Mouse (Mus musculus) embryonic facial prominence, embryonic 10.5 days (tissue): ENCODE data around the gene Rac3. TPM values are rescaled to one million over a fixed set of nuclear protein-coding genes. Genes with fewer than 3 reads are reported as not detected.

Experiments used
- DNase-seq: peaks from one replicate; pipeline ENCODE4 v3.0.0-alpha.2; 2017; ENCODE audit warnings: low spot score
- H3K27ac ChIP-seq: fragments of 300-500 bp; sonication (generic); replicated peaks from 2 replicates; pipeline ENCODE4 v1.5.1; 2016; ENCODE audit warnings: mild to moderate bottlenecking
- H3K27me3 ChIP-seq: fragments of 300-500 bp; sonication (generic); replicated peaks from 2 replicates; pipeline ENCODE4 v1.6.1; 2016; ENCODE audit warnings: low read depth, mild to moderate bottlenecking; ENCODE audit not compliant: poor library complexity, severe bottlenecking
- H3K36me3 ChIP-seq: fragments of 300-500 bp; sonication (generic); replicated peaks from 2 replicates; pipeline ENCODE4 v1.6.1; 2016; ENCODE audit warnings: mild to moderate bottlenecking, moderate library complexity
- H3K4me1 ChIP-seq: fragments of 300-500 bp; sonication (generic); 2 replicates; pipeline ENCODE4 v1.6.1; 2016
- H3K4me3 ChIP-seq: fragments of 300-500 bp; sonication (generic); 2 replicates; pipeline ENCODE4 v1.5.1; 2016; ENCODE audit warnings: mild to moderate bottlenecking, moderate library complexity
- H3K9me3 ChIP-seq: fragments of 300-500 bp; sonication (generic); 2 replicates; pipeline ENCODE4 v1.6.1; 2016; ENCODE audit warnings: mild to moderate bottlenecking
- WGBS: fragments of 180-500 bp; shearing (Covaris S2); methylation state at CpG from one replicate; pipeline ENCODE4 v1.1.7; 2016; 5-methylcytosine and 5-hydroxymethylcytosine counted together
- polyA plus RNA-seq: library from polyadenylated mRNA; unstranded; fragments of >200 nt; fragmentation: Nextera tagmentation; extraction: Ambion mirVana; gene quantifications from 2 replicates; pipeline ENCODE4 v1.2.1, GENCODE M21; 2016

Gene Rac3
- polyA plus RNA-seq, 1 experiment from 2014 or later, result 31.2 TPM

DNA sequence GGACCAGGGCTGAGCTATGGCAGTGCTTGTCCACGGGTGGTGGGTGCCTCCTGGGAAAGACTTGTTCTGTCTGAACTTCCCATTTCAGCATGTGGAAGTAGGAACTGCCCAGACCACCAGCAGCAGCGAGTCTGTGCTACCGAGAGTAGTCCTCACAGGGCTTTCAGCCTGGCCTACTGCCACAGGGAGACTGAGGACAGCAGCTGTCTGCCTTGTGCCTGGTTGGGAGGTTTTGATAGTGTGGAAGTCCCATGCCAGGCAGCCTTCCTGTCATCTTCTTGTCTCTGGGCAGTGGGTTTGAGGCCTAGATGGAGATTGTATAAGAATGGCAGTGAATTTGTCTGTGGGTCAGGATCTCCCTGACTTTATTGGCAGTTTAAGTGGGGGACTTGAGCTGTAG lies 31.9 kb upstream of the Rac3 start:
- DNase-seq, result no peak
- H3K4me3 ChIP-seq, result no peak overlapping the region
- no peaks in the 10 kb centered on the region for H3K27me3 ChIP-seq
- WGBS, result 88% methylated on average over 3 of the region's 3 CpGs
- H3K4me1 ChIP-seq, result peaks cover 5% of the 10 kb centered on the region
- H3K36me3 ChIP-seq, result peaks cover 95% of the 10 kb centered on the region
- H3K27ac ChIP-seq, result no peak overlapping the region
- no peaks in the 10 kb centered on the region for H3K9me3 ChIP-seq

DNA sequence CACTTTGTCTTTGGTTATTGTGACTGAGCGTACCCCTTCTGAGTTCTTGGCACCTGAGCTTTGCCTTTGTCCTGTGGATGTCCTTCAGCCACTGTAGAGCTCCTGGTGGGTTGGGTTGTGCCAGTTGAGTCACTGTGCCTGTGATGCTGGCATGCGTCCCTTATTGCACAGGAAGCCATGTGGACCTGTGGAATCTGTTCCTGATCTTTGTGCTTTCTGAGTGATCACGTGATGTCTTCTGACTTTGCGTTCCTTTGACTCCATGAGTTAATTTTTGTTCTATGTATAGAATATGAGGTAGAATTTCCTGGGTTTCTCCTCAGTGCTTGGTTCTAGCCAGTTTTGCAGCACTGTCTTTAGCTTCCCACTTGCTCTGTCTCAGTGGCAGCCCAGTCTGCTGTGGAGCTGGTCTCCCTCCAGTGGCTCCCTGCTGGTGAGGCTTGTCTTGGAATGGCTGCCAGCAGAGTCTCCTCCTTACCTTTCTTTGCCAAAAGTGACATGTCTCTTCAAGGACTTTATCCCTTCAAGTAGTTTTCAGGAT lies 28.7 kb upstream of the Rac3 start:
- H3K27me3 ChIP-seq, result no peaks in the 10 kb centered on the region
- H3K4me1 ChIP-seq, result peaks cover 24% of the 10 kb centered on the region
- H3K36me3 ChIP-seq, result peaks cover 95% of the 10 kb centered on the region
- DNase-seq, result no peak
- peaks cover 3% of the 10 kb centered on the region; the same call in 1 of the 2 replicates for H3K9me3 ChIP-seq
- H3K4me3 ChIP-seq, result no peak overlapping the region
- WGBS, result 94% methylated on average over 4 of the region's 4 CpGs
- H3K27ac ChIP-seq, result no peak overlapping the region

DNA sequence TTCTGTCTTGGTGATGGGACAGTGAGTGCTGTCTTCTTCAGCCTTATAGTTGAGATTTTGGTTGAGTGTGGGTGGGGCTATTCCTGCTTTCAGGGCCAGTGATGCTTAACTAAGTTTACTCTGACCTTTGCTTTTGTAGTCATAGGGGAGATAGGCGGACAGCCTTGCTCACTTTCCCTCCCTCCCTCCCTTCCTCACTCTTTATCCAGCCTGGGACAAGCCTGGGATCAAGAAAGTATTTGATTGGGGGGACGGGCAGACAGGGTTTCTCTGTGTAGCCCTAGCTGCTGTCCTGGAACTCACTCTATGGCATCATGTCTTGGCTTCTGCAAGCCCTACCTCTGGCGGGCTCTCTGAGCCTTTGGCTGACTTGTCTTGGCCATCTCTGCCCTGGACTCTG lies 27.8 kb upstream of the Rac3 start:
- H3K27ac ChIP-seq, result no peak overlapping the region
- no peak overlapping the region for H3K4me3 ChIP-seq
- 76% methylated on average over 3 of the region's 3 CpGs for WGBS
- H3K4me1 ChIP-seq, result peaks cover 33% of the 10 kb centered on the region
- no peaks in the 10 kb centered on the region for H3K27me3 ChIP-seq
- DNase-seq, result no peak
- H3K9me3 ChIP-seq, result peaks cover 3% of the 10 kb centered on the region; the same call in 1 of the 2 replicates
- peaks cover 92% of the 10 kb centered on the region for H3K36me3 ChIP-seq

DNA sequence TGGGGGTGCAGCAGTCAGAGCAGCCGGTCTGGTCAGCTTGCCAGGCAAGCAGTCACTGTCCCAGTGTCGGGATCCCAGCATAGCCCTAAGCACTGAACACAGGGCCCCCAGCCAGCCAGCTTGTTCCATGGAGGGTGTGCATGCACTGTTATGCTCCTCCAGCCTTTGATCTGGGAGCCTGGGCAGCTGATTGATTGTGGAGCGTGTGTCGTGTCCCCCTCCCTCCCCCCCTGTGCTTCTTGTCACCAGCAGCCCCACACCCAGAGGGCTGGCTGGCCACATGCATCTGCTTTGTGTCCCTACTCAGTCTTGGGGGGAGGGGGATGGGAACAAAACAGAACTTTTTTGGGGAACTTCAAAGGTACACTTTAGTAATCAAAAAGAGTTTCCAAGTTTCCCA lies 26.1 kb upstream of the Rac3 start:
- peak; percentile 64 for DNase-seq
- Histone ChIP-seq H3K4me1 (peaks cover 50% of the 10 kb centered on the region), H3K27me3 (no peaks in the 10 kb centered on the region), H3K9me3 (peaks cover 3% of the 10 kb centered on the region; the same call in 1 of the 2 replicates), H3K4me3 (0 out of 2 replicates have a peak overlapping the region, but pooled peaks have one; percentile 6), H3K27ac (peak overlapping the region; percentile 76), H3K36me3 (peaks cover 93% of the 10 kb centered on the region)
- 38% methylated on average over 4 of the region's 4 CpGs for WGBS

DNA sequence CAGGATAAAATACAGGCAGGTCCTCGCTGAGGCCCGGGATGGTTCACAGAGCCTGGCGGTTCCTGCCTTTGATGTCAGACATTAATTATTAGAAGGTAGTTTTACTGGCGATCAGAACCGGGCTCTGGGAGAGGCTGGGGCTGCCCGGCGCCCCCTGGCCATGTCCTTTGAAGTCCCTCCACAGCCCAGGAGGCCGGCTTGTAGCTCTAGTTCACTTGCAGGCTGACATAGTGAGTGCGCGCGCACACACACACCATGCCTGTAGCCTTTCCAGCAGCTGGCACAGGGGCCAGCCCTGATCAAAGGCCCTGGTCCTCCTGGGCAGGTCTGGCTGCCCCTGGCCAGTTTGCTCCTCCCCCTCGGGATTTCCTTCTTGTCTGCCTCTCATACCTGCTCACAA lies 25.6 kb upstream of the Rac3 start:
- H3K36me3 ChIP-seq, result peaks cover 93% of the 10 kb centered on the region
- peak; percentile 71 for DNase-seq
- 55% methylated on average over 12 of the region's 12 CpGs for WGBS
- H3K9me3 ChIP-seq, result peaks cover 3% of the 10 kb centered on the region; the same call in 1 of the 2 replicates
- peaks cover 54% of the 10 kb centered on the region for H3K4me1 ChIP-seq
- H3K27me3 ChIP-seq, result no peaks in the 10 kb centered on the region
- 0 out of 2 replicates have a peak overlapping the region, but pooled peaks have one; percentile 6 for H3K4me3 ChIP-seq
- peak overlapping the region; percentile 76 for H3K27ac ChIP-seq

DNA sequence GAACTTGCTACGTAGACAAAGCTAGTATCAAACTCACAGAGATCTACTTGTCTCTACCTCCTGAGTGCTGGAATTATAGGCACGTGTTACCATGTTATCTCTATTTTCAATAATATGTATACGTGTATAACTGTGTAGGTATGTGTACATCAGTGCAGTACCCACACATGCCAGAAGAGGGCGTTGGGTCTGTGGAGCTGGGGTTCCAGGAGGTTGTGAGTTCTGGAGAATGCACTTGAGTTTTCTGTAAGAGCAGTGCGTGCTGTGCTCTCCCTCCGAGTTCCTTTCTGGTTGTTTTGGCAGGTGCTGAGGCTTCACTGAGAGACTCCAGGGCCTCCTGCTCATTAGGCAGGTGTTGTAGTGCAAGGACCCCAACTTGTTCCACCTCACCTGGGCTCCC lies 24.7 kb upstream of the Rac3 start:
- Histone ChIP-seq H3K4me3 (no peak overlapping the region), H3K9me3 (peaks cover 3% of the 10 kb centered on the region; the same call in 1 of the 2 replicates), H3K27me3 (no peaks in the 10 kb centered on the region), H3K27ac (no peak overlapping the region), H3K36me3 (peaks cover 94% of the 10 kb centered on the region), H3K4me1 (peaks cover 54% of the 10 kb centered on the region)
- 92% methylated on average over 6 of the region's 6 CpGs for WGBS
- no peak for DNase-seq

DNA sequence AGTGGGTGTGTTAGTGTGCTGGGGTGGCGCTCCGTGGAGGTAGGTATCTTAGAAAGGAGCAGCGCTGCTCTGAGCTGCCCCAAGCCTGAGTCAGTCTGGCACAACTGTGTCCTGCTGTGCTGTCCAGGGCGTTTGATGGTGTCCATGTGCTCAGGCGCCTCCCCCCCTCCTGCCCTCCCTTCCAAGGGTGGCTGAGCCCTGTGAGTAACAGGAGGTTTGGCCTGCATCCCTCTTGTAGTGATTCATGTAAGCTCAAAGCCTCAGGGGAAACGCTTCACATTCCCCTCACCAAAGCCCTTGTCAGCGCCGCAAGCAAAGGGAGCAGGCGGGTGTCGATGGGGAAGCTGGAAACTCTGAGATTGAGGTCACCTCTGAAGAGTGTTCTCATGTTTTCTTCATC lies 23.5 kb upstream of the Rac3 start:
- Histone ChIP-seq H3K27ac (peak overlapping the region; percentile 40; the same call in 1 of the 2 replicates), H3K4me1 (peaks cover 54% of the 10 kb centered on the region), H3K36me3 (peaks cover 95% of the 10 kb centered on the region), H3K27me3 (no peaks in the 10 kb centered on the region), H3K9me3 (peaks cover 3% of the 10 kb centered on the region; the same call in 1 of the 2 replicates), H3K4me3 (no peak overlapping the region)
- DNase-seq, result no peak
- 64% methylated on average over 10 of the region's 10 CpGs for WGBS

DNA sequence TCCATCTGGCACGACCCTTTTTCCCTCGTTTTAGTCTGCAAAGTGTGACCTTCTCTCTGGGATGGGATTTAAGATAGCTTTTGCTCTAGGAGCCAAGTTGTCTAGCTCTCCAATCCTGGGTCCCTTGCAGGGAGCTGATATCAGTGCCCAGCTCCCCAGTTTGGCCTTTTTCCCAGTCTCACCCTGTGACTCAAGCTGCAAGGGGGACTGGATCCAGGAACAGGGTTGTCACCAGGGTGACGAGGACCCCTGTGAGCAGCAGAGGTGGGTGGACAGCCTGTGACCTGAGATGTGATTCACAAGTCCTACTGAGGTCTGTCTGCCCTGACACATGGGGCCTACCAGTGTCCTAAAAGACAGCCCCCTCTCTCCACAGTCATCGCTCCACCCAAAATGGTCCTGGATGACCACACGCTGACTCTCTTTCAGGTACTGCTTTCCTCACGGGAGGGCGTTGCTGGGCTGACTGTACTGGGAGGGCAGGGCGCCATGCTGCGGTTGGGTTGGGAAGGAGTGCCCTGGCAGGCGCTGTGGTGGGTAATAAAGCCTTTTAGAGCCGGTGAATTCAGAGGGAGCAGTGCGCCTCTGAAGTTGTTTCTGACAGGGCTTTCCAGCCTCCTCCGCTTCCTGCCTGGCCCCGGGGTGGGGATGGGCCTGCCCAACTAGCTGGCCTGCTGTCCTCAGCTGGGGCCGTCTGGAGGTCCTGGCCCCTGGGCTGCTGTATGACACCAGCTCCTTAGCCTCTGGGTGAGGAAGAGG lies 17.4 kb upstream of the Rac3 start:
- peak overlapping the region; percentile 87 for H3K27ac ChIP-seq
- no peaks in the 10 kb centered on the region for H3K9me3 ChIP-seq
- 33% methylated on average over 15 of the region's 15 CpGs for WGBS
- H3K4me3 ChIP-seq, result peak overlapping the region; percentile 34
- 0 out of 2 replicates have a peak, but pooled peaks cover 4% of the 10 kb centered on the region for H3K27me3 ChIP-seq
- peak; percentile 55 for DNase-seq
- H3K36me3 ChIP-seq, result peaks cover 60% of the 10 kb centered on the region
- peaks cover 75% of the 10 kb centered on the region for H3K4me1 ChIP-seq

DNA sequence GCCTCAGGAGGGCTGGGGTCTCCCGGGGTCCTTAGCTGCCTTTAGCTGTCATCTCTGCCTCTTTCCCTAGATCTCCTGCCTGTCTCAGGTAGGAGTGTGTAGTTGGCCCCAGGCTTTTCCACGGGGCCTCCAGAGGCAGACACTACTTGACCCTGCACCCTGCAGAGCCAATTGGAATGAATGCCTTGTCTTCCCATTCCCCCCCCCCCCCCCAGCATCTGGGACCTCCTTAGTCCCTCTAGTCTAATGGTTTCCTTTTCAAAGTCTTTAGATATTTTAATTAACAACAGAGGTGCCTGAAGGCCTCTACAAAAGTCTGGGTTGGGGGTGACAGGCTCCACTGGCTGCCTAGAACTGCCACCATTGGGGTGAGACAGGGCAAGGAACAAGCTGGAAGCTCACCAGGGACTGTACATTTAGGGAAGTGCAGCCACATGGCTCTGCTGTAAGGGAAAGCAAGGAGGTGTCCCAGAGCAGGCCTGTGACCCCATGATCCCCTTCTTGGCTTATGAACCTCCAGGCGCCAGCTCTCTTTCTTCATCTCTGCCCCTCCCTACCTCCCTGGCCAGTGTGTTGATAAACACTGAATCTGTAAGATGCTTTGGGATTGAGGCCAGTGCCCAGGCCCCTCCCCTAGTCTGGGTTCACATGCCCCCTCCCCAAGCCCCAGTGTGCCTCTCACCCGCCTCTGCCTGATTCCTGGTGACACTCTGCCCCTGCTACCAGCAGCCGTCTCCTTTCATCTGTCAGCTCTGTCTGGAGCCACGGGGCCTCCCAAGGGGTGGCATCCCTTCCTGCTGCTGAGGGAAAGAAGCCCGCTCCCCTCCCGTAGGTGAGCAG lies 16.6 kb upstream of the Rac3 start:
- Histone ChIP-seq H3K9me3 (no peaks in the 10 kb centered on the region), H3K36me3 (peaks cover 60% of the 10 kb centered on the region), H3K4me1 (peaks cover 75% of the 10 kb centered on the region), H3K4me3 (peak overlapping the region; percentile 34), H3K27ac (peak overlapping the region; percentile 87), H3K27me3 (0 out of 2 replicates have a peak, but pooled peaks cover 4% of the 10 kb centered on the region)
- peak; percentile 80 for DNase-seq
- WGBS, result 14% methylated on average over 8 of the region's 8 CpGs

DNA sequence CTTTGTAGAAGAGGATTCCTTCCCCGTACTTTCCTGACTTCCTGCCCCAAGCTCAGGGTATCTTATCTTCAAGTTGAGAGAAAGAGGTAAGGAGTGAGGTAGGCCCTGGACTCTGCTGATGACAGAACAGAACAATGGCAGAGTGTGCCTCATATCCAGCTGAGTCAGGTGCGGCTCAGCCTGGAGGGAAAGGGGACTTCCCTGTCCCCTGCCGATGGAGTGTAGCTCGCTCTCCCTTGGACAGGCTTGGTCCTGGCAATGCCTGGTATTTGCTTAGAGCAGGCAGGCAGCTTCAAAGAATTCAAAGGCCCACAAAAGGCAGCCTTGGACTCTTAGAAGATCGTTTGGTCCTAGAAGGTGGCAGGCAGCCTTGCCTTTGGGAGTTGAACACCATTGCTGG lies 15.2 kb upstream of the Rac3 start:
- no peak for DNase-seq
- H3K27ac ChIP-seq, result peak overlapping the region; percentile 87
- peaks cover 60% of the 10 kb centered on the region for H3K36me3 ChIP-seq
- H3K4me1 ChIP-seq, result peaks cover 68% of the 10 kb centered on the region
- 0 out of 2 replicates have a peak overlapping the region, but pooled peaks have one; percentile 34 for H3K4me3 ChIP-seq
- no peaks in the 10 kb centered on the region for H3K9me3 ChIP-seq
- H3K27me3 ChIP-seq, result 0 out of 2 replicates have a peak, but pooled peaks cover 4% of the 10 kb centered on the region
- WGBS, result 61% methylated on average over 5 of the region's 5 CpGs

DNA sequence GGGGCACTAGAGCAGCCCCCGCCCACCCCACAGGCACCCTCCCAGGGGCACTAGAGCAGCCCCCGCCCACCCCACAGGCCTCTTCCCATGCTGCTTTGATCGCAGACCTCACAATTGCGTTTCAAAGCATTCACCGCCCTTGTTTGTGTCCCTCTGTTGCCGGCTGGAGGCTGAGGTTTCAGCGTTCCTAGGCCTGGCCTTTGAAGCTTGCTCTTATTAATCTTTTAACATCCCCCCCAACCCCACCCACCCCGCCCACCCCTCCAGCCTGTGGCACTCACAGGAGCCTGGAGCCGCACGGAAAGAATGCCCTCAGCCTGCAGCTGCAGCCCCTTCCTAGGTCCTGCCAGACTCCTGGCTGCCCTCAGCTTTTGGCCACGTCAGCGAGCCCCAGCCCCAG lies 14.0 kb upstream of the Rac3 start:
- H3K4me3 ChIP-seq, result peak overlapping the region; percentile 41
- peaks cover 52% of the 10 kb centered on the region for H3K36me3 ChIP-seq
- DNase-seq, result peak; percentile 63
- H3K9me3 ChIP-seq, result no peaks in the 10 kb centered on the region
- 4% methylated on average over 12 of the region's 12 CpGs for WGBS
- H3K27ac ChIP-seq, result peak overlapping the region; percentile 87
- H3K27me3 ChIP-seq, result 0 out of 2 replicates have a peak, but pooled peaks cover 4% of the 10 kb centered on the region
- peaks cover 74% of the 10 kb centered on the region for H3K4me1 ChIP-seq

DNA sequence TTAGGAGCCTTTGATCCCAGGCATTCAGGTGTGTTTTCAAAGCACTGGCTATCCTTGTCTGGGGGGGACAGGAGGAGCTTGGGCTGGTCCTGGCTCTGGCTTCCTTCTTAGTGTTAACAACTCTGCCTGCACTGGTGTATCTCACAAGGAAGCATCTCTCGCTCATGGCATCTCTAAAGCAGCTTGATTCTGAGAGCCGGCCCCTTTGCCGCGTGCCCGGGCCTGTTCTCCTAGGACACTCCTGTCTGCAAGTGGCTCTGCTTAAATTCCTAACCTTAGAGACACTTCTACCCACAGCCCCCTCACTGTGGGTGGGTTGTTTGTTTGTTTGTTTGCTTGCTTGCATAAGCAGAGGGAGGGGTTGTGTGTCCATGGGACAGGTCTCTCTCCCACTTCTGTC lies 13.3 kb upstream of the Rac3 start:
- H3K9me3 ChIP-seq, result no peaks in the 10 kb centered on the region
- 26% methylated on average over 5 of the region's 5 CpGs for WGBS
- 0 out of 2 replicates have a peak, but pooled peaks cover 4% of the 10 kb centered on the region for H3K27me3 ChIP-seq
- peak overlapping the region; percentile 41 for H3K4me3 ChIP-seq
- DNase-seq, result peak; percentile 42
- H3K27ac ChIP-seq, result peak overlapping the region; percentile 87
- H3K36me3 ChIP-seq, result peaks cover 47% of the 10 kb centered on the region
- H3K4me1 ChIP-seq, result peaks cover 81% of the 10 kb centered on the region
